Mouse (Mus musculus) activated CD4-positive, CD25-positive, alpha-beta regulatory T cell (primary cell): ENCODE measurements around the gene Cyp2a12. TPM values are rescaled to one million over a fixed set of nuclear protein-coding genes. Genes with fewer than 3 reads are reported as not detected.

Experiments
- polyA plus RNA-seq, 2 experiments: library from polyadenylated mRNA; unstranded; fragments of 100-300 nt; shearing (Covaris generic); gene quantifications; one replicate each; pipeline ENCODE4 v1.2.1; 2017

Cyp2a12 gene
- polyA plus RNA-seq = under 1 TPM; 0.10 to 0.16 TPM

GRCm38 (mm10) chr7:27028789-27029188, at the start of gene Cyp2a12:
TSS of gene Cyp2a12 (plus strand) at chr7:27029081.

Other genes with a start within 250 kb of the Cyp2a12 start
- not detected for gene Cyp2g1, start 220.2 kb upstream of the Cyp2a12 start, polyA plus RNA-seq
- gene Cyp2a5, start 193.8 kb upstream of the Cyp2a12 start, polyA plus RNA-seq = not detected
- under 1 TPM in 1 of 2 experiments, not detected in 1; 0.05 TPM for gene Cyp2a22, start 89.7 kb upstream of the Cyp2a12 start, polyA plus RNA-seq
- gene Cyp2f2, start 90.8 kb downstream of the Cyp2a12 start, polyA plus RNA-seq = not detected
- gene Cyp2t4, start 124.6 kb downstream of the Cyp2a12 start, polyA plus RNA-seq = under 1 TPM in 1 of 2 experiments, not detected in 1; 0.14 TPM
- gene Egln2, start 137.7 kb downstream of the Cyp2a12 start, polyA plus RNA-seq = 10 to 100 TPM; 50.8 to 59.6 TPM
- gene Rab4b, start 149.8 kb downstream of the Cyp2a12 start, polyA plus RNA-seq = 100 to 1,000 TPM; 171 to 182 TPM
- gene Gm21983, start 152.0 kb downstream of the Cyp2a12 start, polyA plus RNA-seq = not detected
- gene Mia, start 152.1 kb downstream of the Cyp2a12 start, polyA plus RNA-seq = under 1 TPM; 0.31 to 0.47 TPM
- gene BC024978, start 166.7 kb downstream of the Cyp2a12 start, polyA plus RNA-seq = 1 to 10 TPM; 1.7 to 1.8 TPM
- 100 to 1,000 TPM in 1 of 2 experiments, 10 to 100 TPM in 1; 99.1 to 108 TPM for gene Snrpa, start 167.2 kb downstream of the Cyp2a12 start, polyA plus RNA-seq
- 1 to 10 TPM; 6.6 to 9.3 TPM for gene Itpkc, start 199.6 kb downstream of the Cyp2a12 start, polyA plus RNA-seq
- 10 to 100 TPM; 18.1 to 19.3 TPM for gene Coq8b, start 203.9 kb downstream of the Cyp2a12 start, polyA plus RNA-seq
- gene Numbl, start 229.4 kb downstream of the Cyp2a12 start, polyA plus RNA-seq = 1 to 10 TPM; 1.9 to 2.7 TPM